Mouse (Mus musculus) olfactory bulb, adult 2 months (tissue): ENCODE measurements around the gene Tnk1.

Source experiments
- CTCF ChIP-seq: fragments of 200-500 bp; IDR thresholded peaks from 2 replicates; pipeline ENCODE4 v1.5.1; 2012; ENCODE audit warnings: low read depth, mild to moderate bottlenecking, low read length, moderate library complexity; ENCODE audit not compliant: insufficient read depth
- POLR2A ChIP-seq: fragments of 200-500 bp; IDR thresholded peaks from 2 replicates; pipeline ENCODE4 v1.6.1; 2012; ENCODE audit warnings: mild to moderate bottlenecking, low read depth, low read length, moderate library complexity; ENCODE audit not compliant: insufficient read depth

DNA sequence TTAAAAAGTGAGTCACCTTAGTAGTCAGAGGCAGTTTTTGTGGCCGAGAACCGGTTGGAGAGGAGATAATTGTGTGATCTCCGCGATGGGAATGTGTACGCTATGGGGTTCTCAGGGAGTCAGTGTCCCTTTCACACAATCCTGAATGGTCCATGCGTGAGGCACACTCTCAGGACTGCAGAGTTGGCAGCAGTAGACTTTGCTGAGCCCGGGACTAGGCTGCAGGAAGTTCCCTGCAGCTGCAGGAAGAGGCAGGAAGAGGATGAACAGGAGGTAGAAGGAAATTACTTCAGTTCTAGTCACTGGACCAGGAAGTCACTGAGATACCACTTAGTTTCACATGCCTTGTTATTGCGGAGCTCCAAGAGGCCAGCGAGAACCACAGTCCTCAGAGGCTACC lies 9.4 kb downstream of the Tnk1 start:
- TF ChIP-seq POLR2A: no peak
- TF ChIP-seq CTCF: no peak
